Mouse (Mus musculus): Measurements from ENCODE around the gene Cercam. TPM values are rescaled to one million over a fixed set of nuclear protein-coding genes. Genes with fewer than 3 reads are reported as not detected.
"Not testable (repeated sequence)": the region's sequence is repeated elsewhere in the genome, so short reads cannot be mapped to it uniquely, and the experiment has no call there.

Gene Cercam
- total RNA-seq, 2 experiments from 2014 or later, result 6.7 to 9.6 TPM

DNA sequence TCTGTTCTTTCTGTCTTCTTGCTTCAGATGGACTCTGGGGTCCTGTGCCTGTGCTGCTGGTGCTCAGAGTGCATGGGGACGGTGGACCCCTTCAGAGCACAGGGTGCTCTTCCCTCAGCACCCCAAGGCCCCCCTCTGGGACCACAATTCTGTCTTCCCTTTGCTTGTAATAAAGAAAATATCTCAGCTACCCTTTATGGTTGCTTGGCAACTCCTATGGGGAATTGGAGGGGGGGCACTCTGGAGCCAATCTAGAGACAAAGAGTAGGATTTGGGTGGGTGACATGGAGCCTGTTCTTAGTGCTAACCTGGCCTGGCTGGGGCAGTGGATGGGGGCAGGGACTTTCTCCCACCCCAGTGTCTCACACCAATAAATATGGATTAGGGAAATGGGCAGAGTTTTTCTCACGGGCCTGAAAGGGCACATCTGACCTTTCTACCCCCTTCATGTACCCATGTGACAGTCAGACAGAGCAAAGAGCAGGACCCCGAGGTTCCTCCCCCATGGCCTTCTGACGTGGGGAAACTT lies 15.9 kb upstream of the Cercam start:
- DNase-seq (ENCODE audit: extremely low spot score in 1 of 2, low spot score in 1 of 2), result no peak

DNA sequence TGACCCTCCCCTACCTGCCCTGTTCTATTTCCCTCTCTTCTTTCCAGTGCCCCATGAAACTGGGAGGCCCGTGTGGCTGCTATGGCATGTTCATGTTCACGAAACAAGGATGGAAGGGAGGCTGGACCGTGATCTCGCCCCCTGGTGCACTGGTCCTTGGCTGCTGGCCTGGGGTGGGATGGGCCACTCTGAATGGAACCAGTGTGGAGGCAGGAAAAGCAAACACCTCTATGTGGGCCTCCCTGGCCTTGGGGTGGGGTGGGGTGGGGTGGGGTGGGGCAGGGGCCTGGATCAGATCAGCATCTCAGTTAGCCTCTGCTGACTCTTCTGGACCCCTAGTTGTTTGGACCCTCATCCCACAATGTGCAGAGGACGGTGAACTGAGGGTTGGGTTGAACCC lies 15.2 kb upstream of the Cercam start:
- no peak for DNase-seq (ENCODE audit: extremely low spot score in 1 of 2, low spot score in 1 of 2)

DNA sequence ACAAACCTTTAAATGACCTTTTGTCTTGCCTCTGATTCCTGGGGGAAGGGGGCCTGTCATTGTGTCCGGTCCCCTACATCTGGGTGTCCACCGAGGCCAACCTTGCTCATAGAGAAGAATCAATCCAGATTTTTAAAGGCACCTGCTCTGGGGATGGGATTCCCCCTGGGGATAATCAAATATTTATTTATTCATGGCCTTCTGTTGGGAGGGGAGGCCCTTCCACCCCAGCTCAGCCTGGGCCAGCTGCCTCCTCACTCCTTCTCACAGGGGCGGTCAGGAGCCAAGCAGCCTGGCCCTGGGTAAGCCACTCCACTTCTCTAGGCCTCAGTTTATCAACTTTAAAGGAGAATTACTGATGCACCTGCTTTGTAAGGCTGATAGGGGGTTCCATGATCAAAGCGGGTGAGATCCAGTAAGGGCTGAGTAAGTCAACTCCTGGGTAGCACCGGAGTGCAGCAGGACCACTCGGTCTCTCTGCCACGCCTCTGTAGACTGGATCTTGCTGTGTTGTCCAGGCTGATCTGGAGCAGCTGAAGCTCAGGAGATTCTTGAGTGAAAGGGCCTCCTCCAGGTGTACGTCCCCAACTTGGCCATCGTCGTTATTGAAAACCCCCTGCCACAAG lies 13.3 kb upstream of the Cercam start:
- no peak for DNase-seq (ENCODE audit: extremely low spot score in 1 of 2, low spot score in 1 of 2)

DNA sequence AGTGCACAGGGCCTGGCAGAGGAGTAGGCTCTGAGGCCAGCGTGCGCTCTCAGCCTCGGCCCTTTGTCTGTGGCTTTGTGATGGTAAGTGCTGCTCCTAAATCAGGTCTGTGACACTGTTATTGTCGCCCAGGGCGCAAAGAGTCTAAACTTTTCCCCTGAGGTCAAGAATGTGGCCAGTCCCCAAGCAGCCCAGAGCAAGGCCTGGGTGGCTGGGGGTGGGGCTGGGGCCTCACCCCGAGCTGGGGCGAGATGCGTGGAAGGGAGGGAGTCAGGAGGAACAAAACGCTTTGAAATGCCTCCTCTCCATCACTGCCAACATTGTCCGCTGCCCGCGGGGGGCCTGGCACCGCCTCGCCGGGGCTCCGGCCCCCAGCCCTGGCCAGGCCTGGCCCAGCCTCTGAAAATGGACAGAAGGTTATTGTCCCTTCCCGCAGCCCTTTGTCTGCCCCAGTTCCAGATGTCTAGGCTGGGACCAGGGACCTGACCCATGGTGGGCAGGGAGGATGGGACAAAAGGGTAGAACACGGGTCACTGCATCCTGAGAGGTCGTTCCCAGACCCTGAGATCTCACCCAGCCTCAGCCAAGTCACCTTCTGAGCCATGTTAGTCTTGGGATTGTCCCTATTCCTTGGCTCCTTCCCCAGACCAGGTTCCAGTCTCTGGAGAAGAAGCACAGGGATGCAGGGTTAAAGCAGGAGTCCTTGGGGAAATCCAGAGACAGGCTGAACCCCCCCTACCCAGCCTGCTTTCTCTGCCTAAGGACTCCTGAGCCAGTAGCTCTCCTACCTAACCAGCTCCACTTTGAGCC lies 12.3 kb upstream of the Cercam start:
- DNase-seq (ENCODE audit: extremely low spot score in 1 of 2, low spot score in 1 of 2), result no peak

DNA sequence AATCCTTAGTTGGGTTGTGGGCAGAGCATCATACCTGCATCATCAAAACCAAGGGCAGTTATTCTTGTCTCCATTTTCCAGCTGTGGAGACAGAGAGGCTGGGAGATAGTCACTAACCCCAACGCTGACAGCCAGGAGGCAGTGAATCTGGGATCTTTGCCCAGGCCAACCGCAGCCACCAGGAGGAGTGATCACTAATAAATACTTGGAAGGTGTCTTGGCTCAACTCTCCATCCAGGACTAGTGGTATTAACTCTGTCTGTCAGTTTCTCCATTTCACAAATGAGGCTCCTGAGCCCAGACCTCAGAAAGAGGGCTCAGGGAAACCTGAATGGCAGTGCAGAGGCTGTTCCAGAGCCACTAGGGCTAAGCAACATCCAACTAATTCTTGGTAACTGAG lies 11.6 kb upstream of the Cercam start:
- DNase-seq (ENCODE audit: extremely low spot score in 1 of 2, low spot score in 1 of 2), result no peak

DNA sequence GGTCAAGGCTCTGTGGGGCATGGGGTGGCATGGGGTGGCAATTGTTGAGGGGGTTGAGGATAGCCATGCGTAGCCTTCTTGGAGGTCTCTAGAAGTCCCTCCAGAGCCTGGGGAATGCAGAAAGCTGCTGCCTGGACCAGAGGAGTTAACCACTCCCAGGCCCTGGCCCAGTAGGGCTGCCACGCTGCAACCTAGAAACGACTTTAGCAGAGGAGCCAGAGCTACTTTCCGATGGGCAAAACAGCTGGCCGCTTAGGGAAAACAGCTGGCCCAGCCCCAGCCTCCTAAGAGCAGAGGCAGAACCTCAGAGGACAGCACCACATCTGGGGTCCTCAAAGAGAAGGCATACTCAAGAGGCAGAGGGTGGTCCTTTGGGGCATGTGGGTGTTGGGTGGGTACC lies 11.0 kb upstream of the Cercam start:
- DNase-seq (ENCODE audit: extremely low spot score in 1 of 2, low spot score in 1 of 2), result no peak

DNA sequence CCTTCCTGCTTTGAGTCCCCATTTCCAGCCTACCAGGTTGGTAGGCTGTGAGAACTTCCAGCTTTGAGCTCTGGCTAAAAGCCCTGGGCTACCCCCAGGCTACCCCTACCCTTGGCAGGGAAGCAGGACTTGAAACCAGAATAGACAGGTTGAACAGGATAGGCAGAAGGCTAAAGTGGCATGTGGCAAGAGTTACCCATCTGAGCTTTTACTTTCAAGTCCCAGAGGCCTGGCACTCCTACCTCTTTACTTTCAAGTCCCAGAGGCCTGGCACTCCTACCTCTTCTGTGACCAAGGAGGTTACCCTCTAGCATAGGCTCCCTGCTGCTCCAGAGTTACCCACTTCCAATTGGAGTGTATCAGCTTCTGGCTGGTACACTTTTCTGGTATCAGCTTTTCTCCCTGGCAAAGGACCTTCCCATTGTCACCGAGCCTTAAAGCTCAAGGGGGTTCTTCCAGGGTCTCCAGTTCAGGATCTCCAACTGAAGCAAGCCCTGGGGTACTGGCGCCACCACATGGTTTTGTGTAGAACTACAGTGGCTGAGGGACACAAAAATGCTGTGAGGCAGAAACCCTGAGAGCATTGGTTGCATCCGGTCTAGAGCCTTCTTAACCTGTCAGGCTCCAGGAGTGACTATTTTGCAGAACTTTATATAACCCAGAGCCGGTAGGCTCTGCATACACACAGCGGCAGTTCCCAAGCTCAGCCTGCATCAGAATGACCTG lies 10.1 kb upstream of the Cercam start:
- DNase-seq (ENCODE audit: extremely low spot score in 1 of 2, low spot score in 1 of 2), result peak in 1 of 2 experiments; percentile 62

DNA sequence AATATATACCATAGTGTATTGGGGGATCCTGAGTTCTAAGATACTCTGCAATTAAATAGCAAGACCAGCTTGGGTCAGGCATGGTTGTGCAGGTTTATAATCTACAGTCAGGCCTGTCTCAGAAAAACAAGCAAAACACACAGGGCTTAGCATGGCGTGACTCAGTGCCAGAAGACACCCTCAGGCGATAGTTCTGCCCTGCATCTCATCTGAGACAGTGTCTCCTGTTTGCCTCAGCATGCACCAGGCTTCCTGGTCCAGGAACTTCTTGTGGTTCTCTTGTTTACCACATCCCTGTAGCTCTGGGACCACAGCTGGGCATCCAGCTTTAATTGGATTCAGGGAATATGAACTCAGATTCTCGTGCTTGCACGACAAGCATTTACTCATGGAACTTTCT lies 3.8 kb upstream of the Cercam start:
- DNase-seq (ENCODE audit: extremely low spot score in 1 of 2, low spot score in 1 of 2), result no peak

DNA sequence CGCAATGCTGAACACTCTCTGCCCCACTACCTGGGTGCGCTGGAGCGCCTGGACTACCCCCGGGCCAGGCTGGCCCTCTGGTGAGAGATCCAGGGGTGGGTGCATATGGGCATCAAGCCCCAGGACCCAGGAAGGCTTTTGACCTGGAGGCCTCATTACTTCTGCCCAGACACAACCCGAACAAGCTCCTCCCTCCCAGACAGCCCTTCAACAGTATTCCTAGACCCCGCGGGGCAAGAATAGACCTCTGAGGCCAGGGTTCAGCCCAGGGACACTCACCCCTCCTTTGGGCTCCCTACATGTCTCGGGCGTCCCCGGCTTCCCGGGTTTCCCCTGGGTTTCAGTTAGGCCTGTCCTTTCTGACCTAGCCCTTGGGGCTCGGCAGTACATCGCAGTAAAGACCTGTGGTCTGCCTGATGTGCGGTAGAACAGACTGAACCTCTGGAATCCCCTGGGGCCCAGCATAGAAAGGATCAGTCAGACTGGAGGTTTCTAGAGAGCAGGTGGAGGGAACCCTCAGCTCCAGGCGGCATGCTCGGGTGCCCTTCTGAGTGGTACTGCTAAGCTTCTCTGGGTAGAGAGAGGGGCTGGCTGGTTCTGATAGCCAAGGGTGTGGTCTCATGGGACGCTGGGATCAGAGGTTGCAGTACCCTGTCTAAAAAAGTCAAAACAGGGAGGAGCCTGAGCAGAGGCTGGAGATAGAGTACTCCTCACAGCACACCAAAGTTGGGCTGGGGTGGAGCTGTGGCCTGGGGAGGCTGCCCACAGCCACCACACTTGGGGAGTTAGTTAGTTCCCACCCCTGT lies 885 bp downstream of the Cercam start:
- DNase-seq (ENCODE audit: extremely low spot score in 1 of 2, low spot score in 1 of 2), result no peak

DNA sequence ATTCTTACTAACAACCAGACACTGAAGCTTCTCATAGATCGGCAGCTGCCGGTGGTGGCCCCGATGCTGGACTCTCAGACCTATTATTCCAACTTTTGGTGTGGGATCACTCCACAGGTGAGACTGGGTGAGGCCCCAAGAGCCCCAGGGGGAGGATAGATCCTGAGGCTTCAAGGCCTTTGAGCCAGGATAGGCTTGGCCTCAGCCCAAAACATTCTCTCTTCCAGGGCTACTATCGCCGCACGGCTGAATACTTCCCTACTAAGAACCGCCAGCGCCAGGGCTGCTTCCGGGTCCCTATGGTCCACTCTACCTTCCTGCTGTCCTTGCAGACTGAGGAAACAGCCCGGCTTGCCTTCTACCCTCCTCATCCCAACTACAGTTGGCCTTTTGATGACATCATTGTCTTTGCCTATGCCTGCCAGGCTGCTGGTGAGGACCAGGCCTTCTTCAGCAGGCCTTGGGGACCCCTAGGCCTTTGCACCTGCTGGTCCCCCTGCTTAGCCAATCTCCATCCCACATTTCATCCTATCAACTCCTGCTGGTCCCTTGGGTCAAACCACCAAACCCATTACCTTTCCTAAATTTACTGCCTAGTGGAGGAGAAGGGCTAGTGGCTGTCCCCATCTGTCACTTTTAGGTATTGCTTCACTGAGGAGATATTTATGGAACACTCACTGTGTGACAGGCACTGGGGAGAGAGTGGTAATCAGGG lies 3.8 kb downstream of the Cercam start:
- no peak for DNase-seq (ENCODE audit: extremely low spot score in 1 of 2, low spot score in 1 of 2)

DNA sequence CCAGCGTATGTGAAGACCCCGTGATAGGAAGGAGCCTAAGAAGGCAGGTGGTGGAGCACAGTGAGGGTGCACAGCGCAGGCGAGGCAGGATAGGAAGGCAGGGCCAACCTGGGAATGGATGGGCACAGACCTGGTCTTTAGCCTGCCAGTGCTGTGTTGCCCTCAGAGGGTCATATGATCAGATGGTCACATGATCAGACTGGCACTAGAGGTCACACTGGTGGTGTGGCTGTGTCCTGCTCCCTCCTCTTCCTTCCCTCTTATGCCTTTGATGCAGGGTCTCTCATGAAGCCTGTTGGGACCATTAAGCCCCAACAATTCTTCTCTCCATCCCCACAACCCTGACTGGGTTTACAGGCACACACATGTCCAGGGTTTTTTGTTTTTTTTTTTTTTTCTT lies 4.8 kb downstream of the Cercam start:
- no peak for DNase-seq (ENCODE audit: extremely low spot score in 1 of 2, low spot score in 1 of 2)

DNA sequence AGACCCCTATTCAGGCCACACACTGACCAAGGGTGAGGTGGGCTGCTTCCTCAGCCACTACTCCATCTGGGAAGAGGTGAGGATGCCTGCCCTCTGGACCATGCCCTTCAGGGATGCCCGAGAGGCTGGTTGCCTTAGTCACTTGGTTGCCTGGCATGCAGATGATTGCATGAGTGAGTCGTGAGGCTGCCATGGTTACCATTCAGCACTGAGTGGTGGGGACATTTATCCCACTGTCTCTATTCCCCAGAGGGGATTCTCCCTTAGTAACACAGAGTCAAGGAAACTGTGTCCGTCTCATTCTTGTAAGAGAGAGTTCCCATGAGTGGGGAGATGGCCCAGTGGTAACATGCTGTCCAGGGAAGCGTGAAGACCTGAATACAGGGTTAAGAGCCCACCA lies 9.1 kb downstream of the Cercam start:
- DNase-seq (ENCODE audit: extremely low spot score in 1 of 2, low spot score in 1 of 2), result no peak

DNA sequence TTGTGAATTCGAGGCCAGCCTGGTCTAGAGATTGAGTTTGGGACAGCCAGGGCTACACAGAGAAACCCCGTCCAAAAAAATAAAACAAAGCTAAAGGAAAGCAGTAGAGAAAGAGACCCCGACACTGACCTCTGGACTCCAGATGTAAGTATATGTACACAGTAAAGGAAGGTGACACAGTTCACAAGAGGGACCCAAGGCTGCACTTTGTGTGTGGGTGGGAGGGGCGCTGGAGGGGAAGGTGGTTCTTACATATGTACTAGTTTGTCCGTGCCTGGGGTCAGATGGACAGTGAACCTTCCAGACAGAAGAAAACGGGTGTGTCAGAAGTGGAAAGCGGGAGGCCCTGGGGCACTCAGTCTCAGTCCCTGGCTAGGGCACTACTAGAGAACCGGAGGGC lies 10.2 kb downstream of the Cercam start:
- DNase-seq (ENCODE audit: extremely low spot score in 1 of 2, low spot score in 1 of 2), result no peak

DNA sequence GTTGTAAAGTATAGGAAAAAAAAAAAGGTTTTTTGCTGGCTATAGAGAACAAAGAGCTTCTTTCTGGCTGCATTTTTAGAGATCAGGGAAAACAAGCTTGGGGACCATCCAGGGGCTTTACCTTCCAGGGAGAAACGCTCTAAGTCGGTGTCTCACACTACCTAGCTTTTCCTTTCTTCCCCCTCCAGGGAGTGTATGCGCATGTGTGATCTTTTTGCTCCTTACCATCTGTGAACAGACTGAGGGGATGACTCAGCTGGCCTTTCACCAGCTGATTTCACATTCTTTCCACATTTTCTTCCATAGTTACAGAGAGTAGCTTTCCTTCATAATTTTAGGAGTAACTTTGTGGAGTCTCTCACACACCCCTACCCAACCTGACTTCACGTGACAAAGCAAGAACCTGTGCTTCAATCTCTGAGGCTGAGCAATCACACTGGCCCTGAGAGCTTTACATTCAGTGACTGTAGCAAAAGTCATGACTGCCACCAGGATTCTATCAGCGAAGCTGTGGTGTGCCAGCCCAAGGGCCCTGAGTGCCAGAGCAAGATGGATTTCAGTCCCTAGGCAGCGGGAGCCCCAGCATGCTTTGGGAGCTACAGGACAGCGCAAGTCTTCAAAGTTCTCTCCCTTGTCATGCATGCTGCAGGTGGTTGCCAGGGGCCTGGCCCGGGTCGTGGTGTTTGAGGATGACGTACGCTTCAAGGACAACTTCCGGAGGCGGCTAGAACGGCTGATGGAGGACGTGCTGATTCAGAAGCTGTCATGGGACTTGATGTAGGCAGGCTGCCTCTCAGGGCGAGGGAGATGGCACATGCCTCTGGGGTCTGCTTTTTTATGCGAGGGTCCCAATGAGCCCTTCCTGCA lies 11.2 kb downstream of the Cercam start:
- no peak for DNase-seq (ENCODE audit: extremely low spot score in 1 of 2, low spot score in 1 of 2)

DNA sequence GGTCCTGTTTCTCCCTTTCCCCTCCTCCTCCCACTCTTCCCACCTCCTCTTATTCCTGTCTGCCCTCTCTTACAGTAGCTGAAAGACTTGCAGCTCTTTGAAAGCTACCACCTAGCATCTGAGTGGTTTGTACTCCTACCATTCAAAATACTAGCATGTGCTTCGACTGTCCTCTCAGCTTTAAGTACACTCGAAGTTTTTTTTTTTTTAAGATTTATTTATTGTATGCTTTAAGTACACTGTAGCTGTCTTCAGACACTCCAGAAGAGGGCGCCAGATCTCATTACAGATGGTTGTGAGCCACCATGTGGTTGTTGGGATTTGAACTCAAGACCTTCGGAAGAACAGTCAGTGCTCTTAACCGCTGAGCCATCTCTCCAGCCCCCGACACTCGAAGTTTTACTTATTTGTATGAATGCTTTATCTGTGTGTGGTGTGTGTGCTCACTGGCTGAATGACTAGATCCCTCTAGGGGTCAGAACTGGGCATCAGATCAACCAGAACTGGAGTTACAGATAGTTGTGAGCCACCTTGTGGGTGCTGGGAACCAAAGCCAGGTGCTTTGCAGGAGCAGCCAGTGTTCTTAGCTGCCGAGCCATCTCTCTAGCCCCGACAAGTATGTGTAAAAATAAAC lies 17.8 kb downstream of the Cercam start:
- DNase-seq (ENCODE audit: extremely low spot score in 1 of 2, low spot score in 1 of 2), result not testable (repeated sequence)

DNA sequence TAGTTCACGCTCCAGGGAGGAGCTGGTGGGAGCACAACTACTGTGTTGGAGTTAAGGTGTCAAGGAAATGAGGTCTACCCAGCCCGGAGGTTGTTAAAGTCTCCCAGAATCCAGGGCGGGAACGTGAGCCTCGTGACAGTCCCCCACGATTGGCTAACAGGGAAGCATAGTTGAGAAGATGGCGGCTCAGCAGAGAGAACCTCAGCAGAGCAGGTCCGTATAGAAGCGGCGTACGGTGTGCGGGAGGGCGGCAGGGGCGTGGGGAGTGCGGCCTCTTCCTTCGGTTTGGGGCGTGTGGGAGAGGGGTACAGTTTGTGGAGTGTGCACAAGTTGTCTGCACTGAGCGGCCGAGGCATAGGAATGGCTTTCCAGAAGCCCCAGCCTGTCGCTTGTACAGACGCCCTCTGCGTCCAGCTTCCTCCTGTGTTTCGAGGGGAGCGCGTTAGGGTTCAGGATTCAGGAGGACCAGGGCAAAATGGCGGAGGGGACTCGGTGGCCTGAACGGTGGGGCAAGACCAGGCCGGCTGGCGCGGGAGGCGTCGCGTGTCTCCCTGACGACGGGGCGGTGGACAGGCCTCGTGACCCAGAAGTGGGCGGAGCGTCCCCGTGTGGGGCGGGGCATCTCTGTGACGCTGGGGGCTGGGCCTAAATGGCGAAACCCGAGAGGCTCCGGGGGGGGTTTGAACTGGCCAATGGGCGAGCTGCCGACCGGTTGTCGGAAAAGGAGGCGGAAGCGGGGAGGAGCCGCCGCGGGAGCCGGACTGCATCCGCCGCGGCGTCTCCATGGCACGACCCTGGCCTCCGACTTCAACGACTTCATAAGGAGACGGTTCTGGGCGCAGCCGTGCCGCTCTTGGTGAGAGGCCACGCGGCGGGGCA lies 20.3 kb downstream of the Cercam start, which contains the start of gene Odf2:
TSS of gene Odf2 (plus strand) at position 156 of the 879 bp plus-strand sequence.
- DNase-seq (ENCODE audit: extremely low spot score in 1 of 2, low spot score in 1 of 2), result peak; percentile 98 to 100

Measured in layer of hippocampus, postnatal 25 days (tissue).